ENCODE assay signal across 8 mouse cellular contexts in the genomic region with DNA sequence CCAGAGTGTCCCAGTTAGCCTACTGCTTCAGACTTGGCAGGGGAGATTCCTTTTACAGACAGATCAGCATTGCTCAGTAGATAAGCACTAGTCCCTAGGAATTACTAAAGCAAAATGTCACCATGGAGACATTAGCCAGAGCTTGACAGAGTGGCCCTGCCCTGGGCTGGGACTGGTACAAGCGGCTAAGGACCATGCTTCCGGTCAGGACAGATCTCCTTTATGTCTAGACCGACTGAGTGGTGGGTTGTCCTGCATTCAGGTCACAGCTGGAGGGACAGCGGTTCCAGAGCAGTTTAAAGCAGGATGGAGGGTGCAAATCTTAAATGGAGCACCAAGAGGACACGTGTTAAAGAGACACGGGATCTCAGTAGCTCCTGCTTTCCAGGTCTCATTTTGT. TPM values are rescaled to one million over a fixed set of nuclear protein-coding genes. Genes with fewer than 3 reads are reported as not detected.
DNase-seq lines count a peak whose midpoint lies in the region; ATAC-seq and TF ChIP-seq lines count a peak whose summit lies in the region.

No protein-coding gene starts in this region.

- peak overlapping the region; percentile 91 for H3K9ac ChIP-seq in kidney, embryonic 16.5 days (replicated peaks; ENCODE audit: low read length)
- H3K9ac ChIP-seq in hindbrain, embryonic 15.5 days: peak overlapping the region; percentile 49
- peak overlapping the region; percentile 73; the same call in 1 of the 2 replicates for H3K9ac ChIP-seq in midbrain, embryonic 16.5 days (ENCODE audit: low read depth, low read length)

- H3K4me2 ChIP-seq in kidney, embryonic 16.5 days (replicated peaks; ENCODE audit: low read depth, low read length): peak overlapping the region; percentile 91
- peak overlapping the region; percentile 94 for H3K4me2 ChIP-seq in hindbrain, embryonic 15.5 days
- peak overlapping the region; percentile 86 for H3K4me2 ChIP-seq in midbrain, embryonic 16.5 days (ENCODE audit: low read length)

- no peak for TF ChIP-seq CTCF in cortical plate, adult 2 months (IDR thresholded peaks at IDR 0.05; ENCODE audit: extremely low read depth, insufficient read depth, low read length)

- WGBS in kidney, embryonic 16.5 days: under 1% methylated on average over 6 of the region's 6 CpGs
- 3% methylated on average over 6 of the region's 6 CpGs for WGBS in hindbrain, embryonic 15.5 days
- WGBS in midbrain, embryonic 16.5 days: 0% methylated on average over 6 of the region's 6 CpGs

- DNase-seq in kidney, postnatal 25 days: no peak
- DNase-seq in gastrocnemius, postnatal 10 days: no peak
- no peak for DNase-seq in layer of hippocampus, adult 18-20 months (ENCODE audit: low spot score in 2 of 2)
- DNase-seq in kidney, adult 9 months: no peak

- peaks cover 7% of the 10 kb centered on the region; the same call in 1 of the 2 replicates for H3K36me3 ChIP-seq in kidney, embryonic 16.5 days (ENCODE audit: insufficient read depth, low read length)
- peaks cover 27% of the 10 kb centered on the region for H3K36me3 ChIP-seq in hindbrain, embryonic 15.5 days
- H3K36me3 ChIP-seq in midbrain, embryonic 16.5 days (ENCODE audit: control insufficient read depth, insufficient read depth, low read length): 0 out of 2 replicates have a peak, but pooled peaks cover 8% of the 10 kb centered on the region

- peak; percentile 73 for ATAC-seq in kidney, embryonic 16.5 days (ENCODE audit: low FRiP score, low TSS enrichment)
- ATAC-seq in hindbrain, embryonic 15.5 days (ENCODE audit: low FRiP score, low read depth): peak; percentile 56
- peak; percentile 55 for ATAC-seq in midbrain, embryonic 16.5 days

- no peaks in the 10 kb centered on the region for H3K27me3 ChIP-seq in kidney, embryonic 16.5 days (ENCODE audit: insufficient read depth, low read length)
- no peaks in the 10 kb centered on the region for H3K27me3 ChIP-seq in hindbrain, embryonic 15.5 days
- no peaks in the 10 kb centered on the region for H3K27me3 ChIP-seq in midbrain, embryonic 16.5 days (ENCODE audit: control insufficient read depth, insufficient read depth, low read depth, low read length)

- peak overlapping the region; percentile 4; the same call in 1 of the 2 replicates for H3K27ac ChIP-seq in kidney, embryonic 16.5 days (ENCODE audit: low read length)
- H3K27ac ChIP-seq in cortical plate, adult 2 months (ENCODE audit: insufficient read depth, low read length): no peak overlapping the region
- H3K27ac ChIP-seq in hindbrain, embryonic 15.5 days (replicated peaks): no peak overlapping the region
- H3K27ac ChIP-seq in midbrain, embryonic 16.5 days (ENCODE audit: low read length): no peak overlapping the region

- H3K4me1 ChIP-seq in kidney, embryonic 16.5 days (ENCODE audit: insufficient read depth, low read length): peaks cover 19% of the 10 kb centered on the region
- peaks cover 4% of the 10 kb centered on the region; the same call in 1 of the 2 replicates for H3K4me1 ChIP-seq in cortical plate, adult 2 months (ENCODE audit: control insufficient read depth, insufficient read depth, low read length)
- peaks cover 20% of the 10 kb centered on the region for H3K4me1 ChIP-seq in hindbrain, embryonic 15.5 days (replicated peaks)
- H3K4me1 ChIP-seq in midbrain, embryonic 16.5 days (ENCODE audit: control insufficient read depth, insufficient read depth, low read length): peaks cover 12% of the 10 kb centered on the region

- no peaks in the 10 kb centered on the region for H3K9me3 ChIP-seq in kidney, embryonic 16.5 days (ENCODE audit: low read length)
- no peaks in the 10 kb centered on the region for H3K9me3 ChIP-seq in hindbrain, embryonic 15.5 days
- no peaks in the 10 kb centered on the region for H3K9me3 ChIP-seq in midbrain, embryonic 16.5 days (replicated peaks; ENCODE audit: control insufficient read depth, low read length, poor library complexity, severe bottlenecking)

- peak overlapping the region; percentile 75 for H3K4me3 ChIP-seq in kidney, embryonic 16.5 days (ENCODE audit: low read length)
- H3K4me3 ChIP-seq in cortical plate, adult 2 months (ENCODE audit: insufficient read depth, low read length): peak overlapping the region; percentile 40
- peak overlapping the region; percentile 59 for H3K4me3 ChIP-seq in hindbrain, embryonic 15.5 days
- H3K4me3 ChIP-seq in midbrain, embryonic 16.5 days (ENCODE audit: low read depth, low read length): peak overlapping the region; percentile 54

- TF ChIP-seq POLR2A in cortical plate, adult 2 months (IDR thresholded peaks at IDR 0.05; ENCODE audit: extremely low read depth, insufficient read depth, low read length): no peak

RNA-seq across cellular contexts. Expression of gene Chst14, which starts 0.3 kb away (rescaled TPM):
- polyA plus RNA-seq in kidney, embryonic 16.5 days (2015; fragmentation: Nextera tagmentation; extraction: Ambion mirVana): 26.8 and 28.6 TPM in 2 replicates
- polyA plus RNA-seq in cortical plate, adult 2 months (2012; rRNA removed): 2.8 and 3.1 TPM in 2 replicates
- 6.2 and 6.9 TPM in 2 replicates for polyA plus RNA-seq in hindbrain, embryonic 15.5 days (2015; fragmentation: Nextera tagmentation; extraction: Ambion mirVana)
- polyA plus RNA-seq in midbrain, embryonic 16.5 days (2015; fragmentation: Nextera tagmentation; extraction: Ambion mirVana): 4.6 and 4.7 TPM in 2 replicates
- 10 to 100 TPM in 1 of 2 experiments, 1 to 10 TPM in 1; 9.8 to 11.3 TPM for total RNA-seq in gastrocnemius, postnatal 10 days (2021)
- 1 to 10 TPM; 3.2 to 3.3 TPM for total RNA-seq in layer of hippocampus, adult 18-20 months (2021)

RNA-seq across cellular contexts. Expression of gene Bahd1, which starts 25.8 kb away (rescaled TPM):
- polyA plus RNA-seq in kidney, embryonic 16.5 days (2015; fragmentation: Nextera tagmentation; extraction: Ambion mirVana): 3.1 and 3.5 TPM in 2 replicates
- polyA plus RNA-seq in cortical plate, adult 2 months (2012; rRNA removed): 21.8 and 22.5 TPM in 2 replicates
- 8.0 and 8.9 TPM in 2 replicates for polyA plus RNA-seq in hindbrain, embryonic 15.5 days (2015; fragmentation: Nextera tagmentation; extraction: Ambion mirVana)
- 6.4 and 6.9 TPM in 2 replicates for polyA plus RNA-seq in midbrain, embryonic 16.5 days (2015; fragmentation: Nextera tagmentation; extraction: Ambion mirVana)
- 1 to 10 TPM; 4.8 to 7.4 TPM for total RNA-seq in gastrocnemius, postnatal 10 days (2021)
- total RNA-seq in layer of hippocampus, adult 18-20 months (2021): 10 to 100 TPM; 65.2 to 68.1 TPM
